Mouse (Mus musculus) intestine, postnatal 0 days (tissue): ENCODE measurements at regions not wholly inside any gene's neighbourhood (a gene's known extent, or its start where the extent isn't known, plus 50 kb on each side); places are given as distances from the start of the nearest gene placed in this dataset.
"Not testable (repeated sequence)": the region's sequence is repeated elsewhere in the genome, so short reads cannot be mapped to it uniquely, and the experiment has no call there.

ENCODE experiments used
- ATAC-seq: fragments of 200-750 bp; cut with Nextera tagmentation; 2 replicates; pipeline ENCODE4 v1.8.0; 2017; ENCODE audit warnings: mild to moderate bottlenecking, moderate TSS enrichment, moderate library complexity
- H3K27ac ChIP-seq: fragments of 300-500 bp; sonication (generic); 2 replicates; pipeline ENCODE4 v1.5.1; 2014; ENCODE audit warnings: mild to moderate bottlenecking, low read depth, low read length, moderate library complexity
- H3K27me3 ChIP-seq: fragments of 300-500 bp; sonication (generic); replicated peaks from 2 replicates; pipeline ENCODE4 v1.6.1; 2014; ENCODE audit warnings: low read length, mixed read lengths; ENCODE audit not compliant: control insufficient read depth, insufficient read depth
- H3K36me3 ChIP-seq: fragments of 300-500 bp; sonication (generic); 2 replicates; pipeline ENCODE4 v1.6.1; 2014; ENCODE audit warnings: mild to moderate bottlenecking, moderate library complexity; ENCODE audit not compliant: control insufficient read depth, insufficient read depth
- H3K4me1 ChIP-seq: fragments of 300-500 bp; sonication (generic); replicated peaks from 2 replicates; pipeline ENCODE4 v1.6.1; 2014; ENCODE audit warnings: antibody characterized with exemption, low read length, mixed read lengths; ENCODE audit not compliant: control insufficient read depth, insufficient read depth
- H3K4me2 ChIP-seq: fragments of 300-500 bp; sonication (generic); replicated peaks from 2 replicates; pipeline ENCODE4 v1.6.1; 2014; ENCODE audit warnings: low read depth, mild to moderate bottlenecking, moderate library complexity
- H3K4me3 ChIP-seq: fragments of 300-500 bp; sonication (generic); 2 replicates; pipeline ENCODE4 v1.5.1; 2014; ENCODE audit warnings: low read depth, low read length
- H3K9ac ChIP-seq: fragments of 300-500 bp; sonication (generic); 2 replicates; pipeline ENCODE4 v1.6.1; 2014; ENCODE audit warnings: mild to moderate bottlenecking, low read depth, low read length
- H3K9me3 ChIP-seq: fragments of 300-500 bp; sonication (generic); 2 replicates; pipeline ENCODE4 v1.6.1; 2016; ENCODE audit warnings: mixed run types; ENCODE audit not compliant: control insufficient read depth
- CTCF ChIP-seq: sonication (generic); IDR thresholded peaks from 2 replicates; pipeline ENCODE4 v1.5.1; 2016; ENCODE audit warnings: low read depth, mild to moderate bottlenecking, control low read depth, antibody characterized with exemption, moderate library complexity
- WGBS: fragments of 180-500 bp; shearing (Covaris S2); extraction: QIAGEN DNeasy Blood & Tissue Kit; methylation state at CpG from one replicate; pipeline ENCODE4 v1.1.7; 2014; 5-methylcytosine and 5-hydroxymethylcytosine counted together

DNA sequence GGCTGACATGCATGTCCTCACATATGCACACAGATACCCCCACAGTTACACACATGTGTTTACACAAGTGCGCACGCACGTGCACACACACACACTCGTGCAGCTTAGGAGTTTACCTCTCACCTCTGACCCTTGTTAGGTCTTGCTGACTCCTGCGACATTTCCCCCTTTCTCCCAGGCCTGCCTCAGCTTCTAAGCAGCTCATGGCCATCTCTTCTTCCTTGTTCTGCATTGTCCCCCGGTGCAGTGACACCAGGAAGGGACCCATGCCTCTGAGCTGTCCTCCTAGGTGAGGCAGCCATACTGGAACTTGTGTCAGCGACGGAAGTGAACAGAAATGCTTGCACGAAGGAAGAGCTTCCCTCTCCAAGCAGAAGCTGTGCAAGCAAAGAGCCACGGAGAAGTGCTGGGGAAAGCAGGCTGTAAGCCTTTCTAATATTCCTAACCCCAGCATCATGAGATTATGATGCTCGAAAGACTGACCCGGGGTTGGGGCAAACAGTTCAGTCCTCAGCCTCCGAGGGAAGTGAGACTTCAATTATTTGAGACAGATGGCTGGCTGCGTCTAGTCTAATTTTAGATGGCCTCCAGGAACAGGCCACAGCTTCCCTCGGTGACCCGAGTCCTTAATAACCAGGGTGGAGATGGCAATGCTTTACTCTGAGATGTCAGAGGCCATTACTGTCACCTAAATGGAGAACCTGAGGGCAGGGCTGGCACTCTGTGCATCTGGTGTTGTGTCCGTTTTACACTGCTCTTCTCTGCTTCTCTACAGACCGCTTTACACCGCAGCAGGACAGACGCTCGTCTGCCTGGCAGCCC, 147.9 kb upstream of the Stt3b start:
- H3K9ac ChIP-seq: no peak overlapping the region
- H3K27me3 ChIP-seq: no peaks in the 10 kb centered on the region
- H3K4me3 ChIP-seq: no peak overlapping the region
- ATAC-seq: no peak
- no peak overlapping the region for H3K4me2 ChIP-seq
- H3K4me1 ChIP-seq: no peaks in the 10 kb centered on the region
- no peaks in the 10 kb centered on the region for H3K36me3 ChIP-seq
- no peak for TF ChIP-seq CTCF
- no peak overlapping the region for H3K27ac ChIP-seq
- 74% methylated on average over 21 of the region's 21 CpGs for WGBS
- no peaks in the 10 kb centered on the region for H3K9me3 ChIP-seq

DNA sequence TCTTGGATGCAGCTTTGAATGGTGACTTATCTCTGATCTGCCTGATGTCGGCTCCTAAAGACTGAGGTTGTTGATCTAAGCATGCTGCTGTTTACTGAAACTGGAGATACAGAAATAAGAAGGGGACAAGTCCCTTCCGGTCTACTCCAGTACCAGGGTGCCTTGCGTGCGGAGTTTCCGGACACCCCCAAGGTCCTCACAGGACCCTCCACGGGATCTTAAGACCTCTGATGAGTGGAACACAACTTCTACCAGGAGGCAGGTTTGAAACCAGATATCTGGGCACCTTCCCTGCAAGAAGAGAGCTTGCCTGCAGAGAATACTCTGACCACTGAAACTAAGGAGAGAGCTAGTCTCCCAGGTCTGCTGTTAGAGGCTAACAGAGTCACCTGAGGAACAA, 148.9 kb upstream of the Stt3b start:
- H3K9ac ChIP-seq, H3K4me1 ChIP-seq, H3K9me3 ChIP-seq, H3K36me3 ChIP-seq, H3K4me2 ChIP-seq, ATAC-seq, H3K27me3 ChIP-seq, H3K27ac ChIP-seq, H3K4me3 ChIP-seq: not testable (repeated sequence)
- WGBS: 89% methylated on average over 6 of the region's 6 CpGs

DNA sequence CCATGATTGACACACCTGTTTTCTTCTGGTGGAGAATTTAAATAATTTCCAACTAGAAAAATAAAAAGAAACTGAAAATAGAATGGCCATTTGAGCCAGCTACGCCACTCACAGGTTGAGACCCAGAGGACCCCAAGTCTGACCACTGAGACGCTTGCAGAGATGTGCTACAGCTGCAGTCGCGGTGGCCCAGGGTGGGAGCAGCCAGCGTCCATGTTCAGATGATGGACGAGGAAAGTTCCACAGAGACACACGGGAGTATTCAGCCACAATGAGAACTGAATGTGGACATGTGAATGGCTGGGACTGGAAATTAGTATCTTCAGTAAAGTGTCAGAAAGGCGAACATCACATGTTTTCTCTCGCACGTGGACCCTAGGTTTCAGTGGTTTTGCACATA, 155.1 kb upstream of the Stt3b start:
- Histone ChIP-seq H3K4me1 (no peaks in the 10 kb centered on the region), H3K4me3 (no peak overlapping the region), H3K27me3 (no peaks in the 10 kb centered on the region), H3K4me2 (no peak overlapping the region), H3K9ac (no peak overlapping the region), H3K36me3 (no peaks in the 10 kb centered on the region), H3K27ac (no peak overlapping the region), H3K9me3 (no peaks in the 10 kb centered on the region)
- TF ChIP-seq CTCF: no peak
- no peak for ATAC-seq
- 90% methylated on average over 10 of the region's 10 CpGs for WGBS

DNA sequence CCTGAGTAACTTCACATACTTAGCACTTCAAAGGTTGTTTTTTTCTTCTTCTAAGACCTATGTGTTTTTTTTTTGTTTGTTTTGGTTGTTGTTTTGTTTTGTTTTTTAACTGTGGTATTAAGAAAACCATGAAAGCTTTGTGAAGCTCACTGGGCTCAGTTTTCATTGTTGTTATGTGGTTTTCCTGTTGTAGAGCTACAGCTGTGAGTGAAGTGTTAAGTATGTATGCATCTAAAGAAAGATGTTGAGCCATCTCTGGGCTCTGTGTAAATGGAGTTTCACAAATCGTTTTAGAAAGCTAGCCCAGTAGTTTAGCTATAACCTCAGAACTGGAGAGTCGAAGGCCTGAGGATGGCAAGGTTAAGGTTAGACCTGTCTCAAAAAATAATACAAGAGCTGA, 158.4 kb upstream of the Stt3b start:
- H3K27ac ChIP-seq: no peak overlapping the region
- H3K27me3 ChIP-seq: no peaks in the 10 kb centered on the region
- no peak overlapping the region for H3K4me3 ChIP-seq
- H3K4me1 ChIP-seq: no peaks in the 10 kb centered on the region
- WGBS: 89% methylated on average over 2 of the region's 2 CpGs
- no peak overlapping the region for H3K9ac ChIP-seq
- H3K36me3 ChIP-seq: no peaks in the 10 kb centered on the region
- no peak for TF ChIP-seq CTCF
- no peaks in the 10 kb centered on the region for H3K9me3 ChIP-seq
- H3K4me2 ChIP-seq: no peak overlapping the region
- ATAC-seq: no peak

DNA sequence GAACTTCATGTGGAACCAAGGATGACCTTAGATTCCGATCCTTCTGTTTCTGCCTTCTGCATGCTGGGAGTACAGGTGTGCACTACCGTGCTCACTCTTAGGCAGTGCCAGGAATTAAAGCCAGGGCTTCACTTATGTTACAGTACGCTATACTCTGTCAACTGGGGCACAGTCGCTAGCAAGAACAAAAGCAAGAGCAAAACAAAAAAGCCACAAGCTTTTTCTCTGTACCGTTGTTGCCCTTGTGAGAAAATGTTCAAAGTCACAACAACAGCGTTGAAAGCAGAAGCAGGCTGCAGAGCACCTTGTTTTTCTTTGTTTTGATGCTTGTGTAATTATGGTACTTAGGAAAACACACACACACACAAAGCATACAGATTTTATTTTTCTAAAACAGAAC, 161.4 kb upstream of the Stt3b start:
- H3K27ac ChIP-seq: no peak overlapping the region
- H3K4me2 ChIP-seq: no peak overlapping the region
- H3K27me3 ChIP-seq: no peaks in the 10 kb centered on the region; the same call in 1 of the 2 replicates
- 95% methylated on average over 6 of the region's 6 CpGs for WGBS
- no peak overlapping the region for H3K9ac ChIP-seq
- H3K9me3 ChIP-seq: 0 out of 2 replicates have a peak, but pooled peaks cover 2% of the 10 kb centered on the region
- H3K4me1 ChIP-seq: no peaks in the 10 kb centered on the region
- H3K4me3 ChIP-seq: no peak overlapping the region
- TF ChIP-seq CTCF: no peak
- ATAC-seq: no peak
- H3K36me3 ChIP-seq: no peaks in the 10 kb centered on the region

- no peaks in the 10 kb centered on the region for H3K4me1 ChIP-seq
- no peak for TF ChIP-seq CTCF
Measured at GRCm38 (mm10) chr9:115473037-115473436, 162.8 kb upstream of the Stt3b start.

More at GRCm38 (mm10) chr9:115473037-115473436, 162.8 kb upstream of the Stt3b start:
- Histone ChIP-seq H3K27me3 (no peaks in the 10 kb centered on the region; the same call in 1 of the 2 replicates), H3K9me3 (0 out of 2 replicates have a peak, but pooled peaks cover 2% of the 10 kb centered on the region), H3K36me3 (no peaks in the 10 kb centered on the region), H3K4me3 (no peak overlapping the region), H3K27ac (no peak overlapping the region), H3K9ac (no peak overlapping the region), H3K4me2 (no peak overlapping the region)
- 92% methylated on average over 3 of the region's 3 CpGs for WGBS
- ATAC-seq: no peak
